Mouse (Mus musculus) E14TG2a.4 (cell line): ENCODE data around the gene Wdr25.

Experiments
- CTCF ChIP-seq: conservative IDR thresholded peaks from 2 replicates; pipeline ENCODE4 v1.5.1; 2014; ENCODE audit warnings: low read length
- NANOG ChIP-seq: IDR thresholded peaks from 2 replicates; pipeline ENCODE4 v1.6.1; 2014; ENCODE audit warnings: borderline replicate concordance, low read length, mixed read lengths

GRCm38 (mm10) chr12:108971446-108971845 is 78.0 kb downstream of the Wdr25 start:
- TF ChIP-seq CTCF (no peak), NANOG (no peak)
